Mouse (Mus musculus) ovary, postnatal 14 days (tissue): ENCODE results near the gene Atp11a.

Source experiments
- DNase-seq: peaks from one replicate; pipeline ENCODE4 v3.0.0; 2022; ENCODE audit warnings: low spot score

The Atp11a gene

DNA sequence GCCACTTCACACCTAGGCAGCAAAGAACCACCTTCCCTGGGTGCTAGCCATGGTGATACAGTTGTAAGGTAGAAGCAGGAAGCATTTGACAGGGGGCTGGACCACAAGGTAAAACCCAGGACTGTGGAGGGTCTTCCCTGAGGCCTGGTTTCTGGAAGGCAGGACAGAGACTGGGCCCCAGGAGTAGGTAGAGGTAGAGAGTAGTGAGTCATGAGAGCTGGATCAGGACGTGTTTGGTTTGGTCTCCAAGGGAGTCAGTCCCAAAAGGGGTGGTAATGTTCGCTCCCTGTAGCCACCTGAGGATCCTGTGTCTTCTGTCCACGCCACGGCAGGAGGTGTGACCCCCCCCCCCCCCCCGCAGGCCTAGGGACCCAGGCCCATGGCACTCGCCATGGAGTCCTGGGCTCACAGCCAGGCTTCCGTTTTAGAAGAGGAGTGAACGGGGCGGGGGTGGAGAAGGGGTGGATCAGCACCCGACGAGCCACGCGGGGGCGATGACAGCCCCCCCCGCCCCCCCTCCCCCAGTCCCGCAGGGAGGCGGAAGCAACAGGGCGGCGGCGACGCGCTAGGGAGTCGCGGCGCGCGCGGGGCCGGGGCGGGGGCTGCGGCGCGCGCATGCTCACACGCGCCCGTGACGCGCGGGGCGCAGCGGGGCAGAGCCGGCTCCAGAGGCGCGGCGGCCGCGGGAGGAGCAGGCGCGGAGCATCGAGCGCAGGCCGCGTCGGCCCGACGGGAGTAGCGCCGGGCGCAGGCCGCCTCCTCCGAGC is at the start of gene Atp11a:
Atp11a (plus strand) TSS at position 624 of the 767 bp plus-strand sequence.
- peak; percentile 49 for DNase-seq

GRCm38 (mm10) chr8:12711623-12712022 is 45.2 kb upstream of the Atp11a start:
- no peak for DNase-seq

- no peak for DNase-seq
Observed at GRCm38 (mm10) chr8:12715861-12716585, 40.8 kb upstream of the Atp11a start.

GRCm38 (mm10) chr8:12719091-12719490 is 37.7 kb upstream of the Atp11a start:
- DNase-seq, result no peak

DNA sequence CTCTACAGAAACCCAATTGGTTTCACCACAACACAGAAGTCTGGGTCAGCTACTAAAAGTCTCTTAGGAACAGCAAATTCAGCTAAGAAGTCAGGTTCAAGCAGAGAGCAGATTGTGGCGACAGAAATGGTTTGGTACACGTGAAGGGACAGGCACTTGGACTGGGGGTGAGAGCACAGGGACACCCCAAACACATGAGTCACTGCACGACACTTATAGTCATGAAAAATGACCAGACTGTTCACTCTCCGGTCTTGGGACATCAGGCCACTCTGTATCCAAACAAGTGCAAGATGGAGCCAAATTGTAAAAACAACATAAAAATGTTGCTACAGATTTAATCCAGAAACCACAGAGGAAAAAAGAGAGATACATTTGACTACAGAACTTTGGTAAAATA is 28.2 kb upstream of the Atp11a start:
- DNase-seq, result no peak

DNA sequence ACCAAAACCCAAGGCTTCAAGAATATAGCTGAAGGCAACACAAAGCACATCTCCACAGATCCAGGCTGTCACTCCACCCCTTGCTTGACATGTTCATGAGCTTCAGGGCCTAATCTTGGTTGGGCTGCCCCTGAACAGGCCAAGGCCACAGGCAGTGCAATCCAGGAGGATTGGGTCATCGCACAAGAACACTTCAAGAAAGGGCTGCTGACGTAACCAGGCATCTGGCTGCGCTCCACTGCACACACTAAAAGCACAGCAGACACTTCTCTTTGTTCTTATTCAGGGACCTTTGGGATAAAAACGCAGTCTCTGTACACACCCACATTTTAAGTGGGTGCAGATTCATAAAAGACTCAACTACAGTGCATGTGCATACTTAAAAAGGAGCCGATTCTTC is 26.0 kb upstream of the Atp11a start:
- peak; percentile 26 for DNase-seq

GRCm38 (mm10) chr8:12732431-12732830 is 24.4 kb upstream of the Atp11a start:
- DNase-seq, result no peak

DNA sequence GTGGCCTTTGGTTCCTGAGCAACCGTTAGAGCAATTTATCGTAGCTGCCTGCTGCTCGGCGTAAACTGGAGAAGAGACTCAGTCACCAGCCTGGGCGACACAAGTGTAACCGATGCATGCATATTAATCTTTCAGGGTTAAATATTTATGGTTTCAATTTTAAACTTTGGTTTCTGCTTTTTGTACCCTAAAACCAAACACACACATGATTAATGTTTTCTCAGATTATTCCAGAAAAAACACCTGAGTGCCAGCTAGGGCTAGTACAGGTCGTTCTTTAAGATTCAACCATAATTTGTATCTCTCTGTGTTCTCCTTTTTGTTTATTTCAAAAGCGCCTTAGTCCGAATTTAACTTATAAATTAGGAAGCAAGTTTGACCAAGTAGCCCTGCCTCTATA is 17.7 kb upstream of the Atp11a start:
- DNase-seq, result no peak

- DNase-seq, result no peak
Observed at GRCm38 (mm10) chr8:12743390-12743789, 13.4 kb upstream of the Atp11a start.

DNA sequence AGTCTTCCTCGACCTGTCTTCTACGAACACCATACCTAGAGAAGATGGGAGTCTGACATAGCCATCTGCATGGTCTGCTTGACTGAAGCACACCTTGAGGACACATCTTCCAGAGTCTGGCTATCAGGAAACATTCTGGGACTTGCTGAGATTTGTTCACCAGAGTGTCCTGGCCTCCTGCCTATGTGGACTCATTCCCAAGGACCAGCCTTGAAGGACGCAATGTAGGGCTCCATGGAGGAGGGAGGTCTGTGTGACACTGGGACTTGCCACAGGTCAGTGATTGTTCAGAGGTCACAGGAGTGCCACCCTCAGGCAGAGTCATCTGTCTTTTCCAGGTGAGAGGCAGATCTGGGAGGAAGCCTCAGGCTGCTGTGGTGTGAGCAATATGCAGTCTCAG is 8.6 kb upstream of the Atp11a start:
- DNase-seq, result no peak

GRCm38 (mm10) chr8:12749116-12749515 is 7.7 kb upstream of the Atp11a start:
- no peak for DNase-seq

GRCm38 (mm10) chr8:12753054-12753453 is 3.8 kb upstream of the Atp11a start:
- DNase-seq, result no peak

- no peak for DNase-seq
Observed at GRCm38 (mm10) chr8:12754115-12754514, 2.7 kb upstream of the Atp11a start.

DNA sequence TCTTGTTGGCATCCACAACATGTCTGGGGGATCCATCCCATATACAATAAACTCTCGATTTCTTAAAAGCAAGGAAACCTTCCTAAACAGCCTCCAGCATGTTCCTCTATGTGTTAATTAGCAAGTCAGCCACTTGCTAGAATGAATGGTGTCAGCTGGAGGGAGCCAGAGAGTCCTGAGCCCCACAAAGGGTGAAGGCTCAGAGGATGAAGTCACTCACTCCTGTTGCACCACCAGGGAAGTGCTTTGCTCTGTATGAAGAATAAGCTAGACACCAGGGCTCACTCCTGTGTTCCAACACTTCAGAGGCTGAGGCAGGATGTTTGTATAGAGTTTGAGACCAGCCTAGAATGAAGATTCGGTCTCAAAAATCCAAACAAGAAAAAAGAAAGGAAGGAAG is 1.5 kb upstream of the Atp11a start:
- no peak for DNase-seq

- DNase-seq, result no peak
Observed at GRCm38 (mm10) chr8:12755826-12756225, 988 bp upstream of the Atp11a start.

DNA sequence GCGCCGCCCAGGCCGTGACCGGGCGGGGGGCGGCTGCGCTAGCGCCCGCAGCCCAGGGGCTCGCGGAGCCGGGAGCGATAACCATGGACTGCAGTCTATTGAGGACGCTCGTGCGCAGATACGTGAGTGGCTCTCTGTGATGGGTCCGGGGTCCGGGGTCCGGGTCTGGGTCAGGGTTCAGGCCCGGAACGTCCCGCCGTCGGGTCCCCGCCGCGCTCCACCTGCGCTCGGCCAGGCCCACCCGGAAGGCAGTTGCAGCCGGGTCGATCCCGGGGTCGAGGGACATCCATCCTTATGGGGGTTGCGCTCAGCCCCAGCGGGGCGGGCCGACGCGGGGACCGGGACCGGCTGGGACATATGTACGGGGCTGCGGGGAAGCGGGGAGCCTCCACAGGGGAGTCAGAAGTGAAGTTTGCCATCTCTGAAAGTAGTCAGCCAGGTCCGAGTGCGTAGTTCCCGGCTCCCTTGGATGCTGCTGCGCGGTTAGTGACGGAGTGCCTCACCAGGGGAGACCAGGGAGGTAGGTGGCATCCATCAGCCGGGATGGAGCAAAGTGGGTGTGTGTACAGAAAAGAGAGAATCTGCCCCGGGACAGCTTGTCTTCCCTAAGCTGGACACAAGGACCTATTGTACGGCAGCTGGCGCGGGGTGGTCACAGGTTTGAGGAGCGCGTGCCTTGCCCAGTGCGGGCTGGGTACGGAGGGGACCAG is 572 bp downstream of the Atp11a start:
- DNase-seq, result peak; percentile 18

- DNase-seq, result no peak
Observed at GRCm38 (mm10) chr8:12759963-12760362, 3.1 kb downstream of the Atp11a start.

DNA sequence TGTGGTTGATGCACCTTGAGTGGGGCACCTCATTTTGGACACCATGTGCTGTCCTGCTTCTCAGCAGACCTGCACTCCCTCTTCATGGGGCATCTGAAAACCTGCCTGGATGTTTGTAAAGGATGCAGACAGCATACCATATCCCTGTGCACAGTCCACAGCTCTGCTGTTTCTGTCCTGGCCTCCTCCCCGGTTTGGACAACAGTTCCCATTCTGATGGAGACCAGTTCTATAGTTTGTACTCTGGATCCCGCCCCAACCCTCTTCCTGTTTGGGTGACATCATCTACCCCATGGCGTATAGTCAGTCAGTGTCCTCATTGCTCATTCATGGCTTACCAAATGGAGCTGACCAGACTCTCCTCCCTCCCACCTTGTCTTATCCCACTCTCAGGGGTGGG is 5.1 kb downstream of the Atp11a start:
- no peak for DNase-seq

- no peak for DNase-seq
Observed at GRCm38 (mm10) chr8:12763565-12764108, 6.8 kb downstream of the Atp11a start.

DNA sequence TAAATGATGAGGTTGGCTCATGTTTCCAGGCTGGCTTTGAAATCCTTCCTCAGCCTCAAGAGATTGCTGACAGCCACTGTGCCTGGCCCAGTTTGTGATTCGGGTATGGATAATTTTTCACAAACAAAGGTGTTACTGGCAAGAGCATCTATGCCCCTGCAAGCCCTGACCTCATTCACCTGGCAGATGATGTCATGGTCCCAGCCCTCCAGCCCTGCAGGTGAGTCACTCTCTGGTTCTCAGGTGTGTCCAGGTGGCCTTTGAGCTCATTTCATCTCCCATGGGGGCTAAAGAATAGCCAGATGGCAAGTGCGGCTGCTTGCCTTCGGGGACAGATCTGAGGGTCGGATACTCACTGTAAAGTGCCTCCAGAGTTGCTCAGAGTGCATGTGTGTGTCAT is 8.2 kb downstream of the Atp11a start:
- no peak for DNase-seq

- no peak for DNase-seq
Observed at GRCm38 (mm10) chr8:12767176-12767575, 10.4 kb downstream of the Atp11a start.

- no peak for DNase-seq
Observed at GRCm38 (mm10) chr8:12768747-12769146, 11.9 kb downstream of the Atp11a start.

- no peak for DNase-seq
Observed at GRCm38 (mm10) chr8:12769296-12769695, 12.5 kb downstream of the Atp11a start.
